Mouse (Mus musculus): ENCODE measurements at regions not wholly inside any gene's neighbourhood (a gene's known extent, or its start where the extent isn't known, plus 50 kb on each side); places are given as distances from the start of the nearest gene placed in this dataset.

DNA sequence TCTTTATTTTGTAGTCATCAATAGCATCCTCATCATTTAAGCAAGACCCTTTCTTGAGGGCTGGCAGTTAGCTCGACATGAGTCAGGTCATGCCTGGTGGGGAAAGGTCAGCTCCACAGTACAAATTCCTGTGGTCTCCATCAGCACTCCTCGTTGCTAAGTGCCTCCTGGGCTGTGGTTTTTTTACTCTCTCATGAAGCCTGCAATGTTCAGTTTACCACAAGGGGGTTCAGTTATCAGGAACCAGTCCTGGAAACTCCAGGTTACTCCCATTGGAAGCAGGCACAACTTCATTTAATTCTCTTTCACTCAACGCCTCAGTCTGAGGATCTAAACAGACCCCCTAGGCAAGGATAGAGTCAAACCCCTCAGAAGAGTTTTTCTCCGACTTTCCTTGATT, 520.8 kb downstream of the Cps1 start:
- TF ChIP-seq CTCF (IDR thresholded peaks at IDR 0.05; ENCODE audit: borderline replicate concordance, insufficient read depth, low read depth, low read length): no peak
- TF ChIP-seq POLR2A (IDR thresholded peaks at IDR 0.05; ENCODE audit: borderline replicate concordance, insufficient read depth, low read length): no peak
